Mouse (Mus musculus) A20 (cell line): ENCODE results near the gene Nr1i2.
"Not testable (repeated sequence)": the region's sequence is repeated elsewhere in the genome, so short reads cannot be mapped to it uniquely, and the experiment has no call there.

Experiments used
- DNase-seq: peaks from one replicate; pipeline ENCODE4 v3.0.0-alpha.2; 2011; ENCODE audit warnings: low read depth, low spot score

Gene Nr1i2

DNA sequence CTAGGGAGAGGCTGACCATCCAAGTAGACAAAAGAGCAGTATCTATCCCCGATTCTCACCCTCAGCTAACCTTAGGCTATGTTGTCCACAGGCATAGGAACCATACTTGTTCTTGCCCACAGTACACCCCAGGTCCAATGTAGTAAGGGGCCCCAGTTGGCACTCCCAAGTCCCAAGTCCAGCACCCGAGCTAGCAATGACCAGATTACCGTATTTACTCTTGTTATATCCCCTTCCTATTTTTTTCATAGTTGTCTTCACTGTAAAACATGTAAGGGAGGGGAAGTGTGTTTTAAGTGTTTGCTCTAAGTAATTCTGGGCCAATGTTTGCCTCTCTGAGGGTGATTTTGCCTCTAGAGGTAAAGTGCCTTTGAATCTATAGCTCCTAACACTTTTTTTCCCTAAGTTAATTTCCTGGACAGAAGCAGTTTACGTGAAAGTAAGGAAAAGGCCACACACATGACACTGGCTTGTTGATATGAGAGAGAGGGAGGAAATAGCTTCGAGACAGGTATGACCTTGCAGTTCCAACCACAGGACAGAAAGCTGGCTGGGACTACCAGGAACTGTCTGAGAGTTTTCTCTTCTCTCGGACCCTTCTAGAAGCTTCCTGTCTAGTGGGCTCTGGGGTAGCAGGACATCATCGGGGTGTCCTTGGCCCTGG is at the start of gene Nr1i2:
TSS of gene Nr1i2 (minus strand) at position 140 of the 664 bp plus-strand sequence.
- DNase-seq = no peak

DNA sequence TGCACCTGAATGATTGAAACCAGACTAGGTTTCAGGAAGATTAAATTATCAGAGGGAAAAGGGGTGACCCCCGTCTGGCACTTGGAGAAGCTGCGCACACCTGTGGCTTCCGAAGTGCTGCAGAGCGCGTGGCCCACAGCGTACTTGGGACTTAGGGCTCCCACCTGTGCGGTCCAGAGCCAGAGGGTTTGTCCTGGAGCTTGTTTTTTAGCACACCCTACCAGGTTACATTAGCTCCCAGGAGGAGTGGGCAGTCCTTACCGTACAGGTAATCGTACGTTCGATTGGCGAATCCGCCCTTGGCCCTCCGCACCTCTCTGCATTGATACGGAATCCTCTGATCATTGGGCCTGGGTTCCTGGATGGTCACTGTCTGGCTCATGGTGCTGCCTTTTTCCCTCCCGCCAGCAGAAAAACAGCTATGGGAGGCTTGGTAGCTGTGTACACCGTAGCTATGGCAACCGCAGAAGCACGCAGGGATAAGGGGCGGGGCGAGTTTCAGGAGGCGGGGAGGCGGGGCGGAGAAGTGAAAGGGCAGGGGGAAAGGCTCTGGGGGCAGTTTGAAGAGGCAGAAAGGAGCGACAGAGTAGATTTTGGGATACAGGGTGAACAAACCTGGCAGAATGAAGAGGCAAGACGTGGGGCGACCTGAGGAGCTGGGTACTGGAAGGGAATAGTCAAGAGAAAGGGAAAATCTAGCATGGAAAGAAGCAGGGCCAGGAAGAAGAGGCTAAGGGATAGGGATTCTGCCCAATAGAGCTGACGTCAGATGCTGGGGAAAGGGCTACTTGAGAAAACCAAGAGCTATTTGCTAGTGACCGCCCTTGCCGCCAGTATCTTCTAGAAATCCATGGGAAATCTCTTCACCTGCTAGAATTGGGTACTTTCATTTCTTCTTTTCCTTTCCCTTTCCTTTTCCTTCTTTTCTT is 47.0 kb upstream of the Nr1i2 start, which contains the start of gene Maats1:
TSS of gene Maats1 (minus strand) at position 748 of the 929 bp plus-strand sequence.
- no peak for DNase-seq

DNA sequence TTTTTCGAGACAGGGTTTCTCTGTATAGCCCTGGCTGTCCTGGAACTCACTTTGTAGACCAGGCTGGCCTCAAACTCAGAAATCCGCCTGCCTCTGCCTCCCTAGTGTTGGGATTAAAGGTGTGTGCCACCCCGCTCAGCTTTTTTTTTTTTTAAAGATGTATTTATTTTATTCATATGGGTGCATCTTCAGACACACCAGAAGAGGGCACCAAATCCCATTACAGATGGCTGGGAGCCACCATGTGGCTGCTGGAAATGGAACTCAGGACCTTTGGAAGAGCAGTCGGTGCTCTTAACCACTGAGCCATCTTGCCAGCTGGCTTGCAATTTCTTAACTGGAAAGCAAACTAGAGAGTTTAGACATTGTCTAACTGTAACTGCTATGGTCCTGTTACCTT is 43.5 kb upstream of the Nr1i2 start:
- DNase-seq = not testable (repeated sequence)

DNA sequence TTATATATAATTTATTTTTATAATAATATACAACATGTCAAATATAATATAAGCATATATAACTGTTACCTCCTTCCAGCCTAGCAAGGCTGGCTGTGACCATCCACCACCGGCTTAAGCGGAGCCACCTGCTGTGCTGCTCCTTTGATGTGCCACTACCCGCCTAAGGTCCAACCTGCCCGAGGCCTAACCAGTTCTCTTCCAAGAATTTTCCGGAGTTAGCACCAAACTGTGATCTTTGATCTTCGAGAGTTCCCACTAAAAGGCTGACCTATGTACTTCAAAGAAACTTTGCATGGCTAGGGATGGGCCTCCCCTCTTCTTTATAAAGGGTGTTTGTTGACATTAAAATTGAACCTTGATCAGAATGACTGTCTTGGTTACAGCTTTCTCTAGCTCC is 39.8 kb upstream of the Nr1i2 start:
- no peak for DNase-seq

DNA sequence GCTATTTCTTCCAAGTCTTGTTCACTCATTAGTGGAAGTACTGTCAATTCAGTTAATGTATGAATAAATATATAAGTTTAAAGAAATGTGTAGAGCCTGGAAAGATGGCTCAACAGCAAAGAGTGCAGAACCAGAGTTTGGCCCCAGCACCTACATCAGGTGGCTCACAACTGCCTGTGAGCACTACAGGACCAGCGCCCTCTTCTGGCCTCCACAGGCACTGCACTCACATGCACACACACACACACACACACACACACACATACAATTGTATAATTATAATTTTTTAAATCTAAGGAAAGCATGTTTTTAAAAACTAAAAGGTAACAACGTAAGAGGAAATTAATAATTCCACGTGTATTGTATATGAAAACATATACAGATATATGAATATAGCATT is 34.7 kb upstream of the Nr1i2 start:
- no peak for DNase-seq

DNA sequence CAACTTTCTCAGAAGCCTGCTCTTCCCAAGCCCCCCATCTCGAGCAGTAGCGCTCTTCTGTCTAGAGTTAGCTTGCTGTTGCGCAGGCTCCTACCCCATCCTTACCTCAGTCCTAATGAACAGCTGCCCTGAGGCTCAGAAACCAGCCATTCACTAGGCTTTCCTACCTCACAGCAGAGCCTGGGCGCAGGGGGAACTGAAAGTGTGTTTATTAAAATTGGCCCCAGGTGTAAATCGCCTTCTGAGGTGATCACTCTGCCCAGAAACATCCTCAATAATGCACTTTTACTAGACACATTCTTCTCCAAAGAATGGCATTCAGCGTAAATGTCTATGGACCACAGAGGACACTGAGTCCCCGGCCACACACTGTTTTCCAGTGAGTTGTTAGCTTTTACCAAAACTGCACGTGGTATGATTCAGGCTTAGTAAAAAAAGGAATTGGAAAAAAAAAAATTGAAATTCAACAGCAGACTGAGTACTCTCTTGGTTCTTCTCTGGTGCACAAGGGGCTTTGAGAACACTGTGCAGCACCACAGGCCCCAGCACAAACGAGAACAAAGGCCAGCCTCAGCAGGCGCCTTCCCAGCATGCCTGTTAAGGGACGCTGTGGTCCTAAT is 32.3 kb upstream of the Nr1i2 start:
- peak; percentile 84 for DNase-seq

DNA sequence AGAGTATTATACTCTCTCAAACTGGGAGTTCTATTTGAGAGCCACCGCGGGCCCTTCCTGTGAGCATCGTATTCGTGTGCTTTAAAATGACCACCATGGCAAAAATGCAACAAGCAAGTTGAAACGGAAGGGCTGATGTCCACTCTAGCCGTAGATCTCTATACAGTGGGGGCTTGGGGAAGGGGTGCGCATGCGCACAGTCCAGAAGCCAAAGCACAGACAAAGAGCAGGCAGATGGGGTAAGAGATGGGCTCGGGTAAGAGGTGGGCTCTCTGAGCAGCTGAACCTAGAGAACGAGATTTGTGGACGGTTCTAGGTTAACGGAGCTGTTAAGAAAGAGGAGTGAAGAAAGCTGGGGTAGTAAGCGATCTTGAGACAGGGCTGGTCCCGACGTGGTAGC is 29.7 kb upstream of the Nr1i2 start:
- no peak for DNase-seq

DNA sequence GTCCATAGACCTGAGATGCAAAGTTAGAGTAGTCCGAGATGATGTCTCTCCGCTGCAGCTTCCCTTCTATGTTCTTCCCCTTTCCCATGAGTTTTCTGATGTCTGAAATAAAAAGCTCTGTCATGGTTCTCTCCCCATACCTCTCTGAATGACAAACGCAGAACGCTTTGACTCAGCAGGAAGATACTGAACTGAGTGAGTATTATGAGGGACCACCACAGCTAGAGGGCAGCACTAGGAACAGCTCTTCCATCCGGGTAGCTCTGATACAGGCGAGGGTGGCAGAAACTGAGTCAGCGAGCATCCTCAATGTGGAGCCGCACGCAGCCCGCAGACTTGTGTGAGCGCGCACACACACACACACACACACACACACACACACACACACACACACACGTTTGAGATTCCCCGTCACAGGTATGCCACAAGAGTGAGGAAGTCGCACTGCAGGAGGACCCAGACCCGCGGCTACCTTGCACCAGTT is 26.9 kb upstream of the Nr1i2 start:
- peak; percentile 75 for DNase-seq

DNA sequence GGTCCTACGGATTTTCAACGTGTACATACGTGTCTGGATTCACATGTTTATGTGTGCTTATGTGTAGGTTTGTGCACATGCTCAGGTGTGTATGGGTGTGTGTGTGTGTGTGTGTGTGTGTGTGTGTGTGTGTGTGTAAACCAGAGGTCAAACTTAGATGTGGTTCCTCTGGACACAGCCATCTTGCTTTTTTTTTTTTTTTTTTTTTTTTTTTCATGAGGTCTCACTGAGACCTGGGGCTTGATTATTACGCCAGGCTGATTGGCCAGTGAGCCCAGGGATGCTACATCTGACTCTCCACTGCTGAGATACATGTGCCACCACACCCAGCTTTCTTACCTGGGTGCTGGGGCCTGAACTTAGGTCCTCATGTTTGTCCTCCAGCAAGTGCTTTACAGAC is 24.5 kb upstream of the Nr1i2 start:
- DNase-seq = no peak

DNA sequence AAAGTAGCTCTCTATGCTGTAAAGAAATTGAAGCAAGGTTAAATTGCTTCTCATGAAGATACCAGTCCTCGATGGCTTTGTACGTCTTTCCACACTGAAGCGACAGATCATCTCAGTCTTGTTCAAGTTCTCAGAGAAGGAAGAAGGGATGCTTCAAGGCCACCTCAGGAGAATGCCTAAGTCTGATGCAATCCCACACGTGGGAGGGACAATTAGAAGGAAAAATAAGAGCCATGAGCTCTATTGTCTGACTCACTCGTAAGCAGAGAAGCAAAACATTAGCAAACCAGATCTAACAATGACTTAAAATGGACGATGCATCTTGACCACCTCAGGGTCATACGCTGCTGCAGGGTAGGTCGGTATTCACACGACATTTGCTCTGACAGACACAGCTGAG is 23.9 kb upstream of the Nr1i2 start:
- DNase-seq = no peak

DNA sequence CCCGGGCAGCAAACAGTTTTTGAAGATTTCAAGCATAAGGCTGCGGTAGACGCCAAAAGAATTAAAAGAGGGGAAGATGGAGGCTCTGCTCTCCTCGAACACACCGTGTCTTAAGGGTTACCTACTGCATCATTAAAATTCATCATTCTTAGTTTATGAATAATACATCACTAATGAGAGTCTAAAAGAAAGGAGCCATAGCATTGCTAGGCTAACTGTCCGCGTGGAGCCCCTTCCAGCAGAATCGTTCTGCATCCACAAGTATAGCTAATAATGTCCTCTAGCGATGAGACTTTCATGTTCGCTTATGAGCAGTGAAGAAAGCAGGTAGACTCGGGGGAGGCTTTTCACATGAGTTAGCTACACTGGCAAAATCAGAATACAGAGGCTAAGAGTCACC is 13.6 kb upstream of the Nr1i2 start:
- no peak for DNase-seq

DNA sequence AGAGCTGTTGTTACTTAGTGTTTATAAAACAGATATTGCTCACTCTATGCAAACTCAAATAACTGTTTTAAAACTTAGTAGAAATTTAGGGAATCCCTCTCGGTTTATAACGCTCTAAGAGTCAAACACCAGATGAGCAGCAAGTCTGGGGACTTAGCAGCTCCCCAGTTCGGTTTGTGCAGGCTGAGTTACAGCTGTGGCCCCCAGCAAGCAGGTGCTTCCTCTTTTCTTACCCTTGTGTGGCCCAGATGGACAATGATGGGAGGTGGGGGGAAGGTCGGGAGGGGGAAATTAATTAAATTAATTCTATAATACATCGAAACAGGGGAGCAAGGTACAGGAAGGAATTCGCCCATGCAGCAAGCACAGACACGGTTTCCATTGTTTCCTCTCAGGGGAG is 13.0 kb upstream of the Nr1i2 start:
- DNase-seq = peak; percentile 78

DNA sequence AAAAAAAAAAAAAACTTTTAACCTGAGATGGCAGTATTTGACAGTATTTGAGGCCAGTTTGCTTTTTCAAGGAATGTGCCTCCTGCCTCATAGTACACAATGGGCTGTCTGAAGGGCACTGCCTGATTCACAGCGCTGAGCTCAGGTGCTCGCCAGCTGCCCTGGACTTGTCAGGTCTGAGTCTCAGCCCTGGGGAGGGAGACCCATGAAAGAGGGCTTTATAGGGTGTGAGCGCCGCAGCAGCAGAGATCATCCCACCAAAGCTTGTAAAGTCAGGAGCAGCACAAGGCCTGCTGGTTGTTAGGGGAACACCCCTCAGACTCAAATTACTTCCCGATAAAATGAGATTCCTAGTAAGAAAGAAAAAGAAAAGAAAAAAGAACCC is 12.6 kb upstream of the Nr1i2 start:
- DNase-seq = peak; percentile 52

DNA sequence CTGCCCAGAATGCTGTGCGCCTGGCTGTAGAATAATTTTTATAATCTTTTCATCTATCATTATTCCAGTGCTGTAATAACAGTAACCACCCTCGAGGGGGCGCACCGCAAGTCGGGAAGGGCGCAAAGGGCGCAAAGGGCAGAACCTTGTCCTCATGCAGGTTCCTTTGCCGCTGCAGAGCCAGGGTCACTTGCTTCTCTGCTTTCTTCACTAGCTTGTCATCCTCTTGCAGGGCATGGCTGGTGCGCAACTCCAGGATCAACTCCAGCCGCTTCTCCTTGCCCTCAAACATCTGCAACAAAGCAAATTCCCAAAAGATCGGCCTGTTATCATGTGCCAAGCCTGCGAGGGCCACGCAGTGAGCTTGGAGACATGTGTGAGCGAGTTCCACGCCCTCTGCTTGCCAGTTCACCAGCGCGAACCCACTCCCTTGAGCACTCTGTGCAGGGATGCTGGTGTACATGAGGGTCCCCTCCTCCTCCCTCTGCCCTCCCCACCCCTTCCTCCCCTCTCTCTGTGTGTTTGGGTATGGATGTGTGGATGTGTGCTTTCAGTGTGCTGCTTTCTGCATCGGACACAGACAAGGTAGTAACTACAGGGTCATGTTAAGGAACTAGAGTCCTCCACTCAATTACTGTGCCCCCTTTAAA is 12.1 kb upstream of the Nr1i2 start:
- peak; percentile 54 for DNase-seq

DNA sequence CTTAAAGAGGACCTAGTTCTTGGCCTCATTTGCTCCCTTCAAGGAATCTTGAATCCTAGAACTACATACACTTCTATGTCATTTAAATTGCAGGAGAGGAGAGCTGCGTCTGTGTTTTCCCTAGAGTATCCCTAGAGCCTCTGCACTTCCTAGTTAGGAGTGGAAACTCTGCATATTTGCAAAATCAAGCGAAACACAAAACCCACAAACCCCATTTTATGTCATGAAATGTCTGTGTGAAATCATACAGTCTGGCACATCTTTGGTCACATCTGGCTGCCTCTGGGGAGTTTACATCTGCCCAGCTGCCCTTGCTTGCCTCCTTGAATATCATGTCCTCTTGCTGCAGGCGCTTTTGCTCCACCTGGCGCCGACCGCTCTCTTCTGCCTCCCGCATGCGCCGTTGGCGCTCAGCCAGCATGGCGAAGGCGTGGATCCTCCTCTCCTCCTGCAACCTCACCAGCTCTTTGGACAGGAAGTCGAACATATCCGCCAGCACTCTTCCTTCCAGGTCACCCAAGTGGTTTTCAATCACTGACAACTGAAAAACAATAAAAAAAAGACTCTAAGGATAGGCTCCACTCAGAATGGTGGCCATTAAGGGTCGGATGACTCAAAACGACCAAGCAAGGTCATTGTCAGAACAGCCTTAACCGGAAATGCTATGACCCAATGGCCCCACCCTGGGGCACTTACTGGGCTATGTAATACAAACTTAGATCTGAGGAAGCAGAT is 10.0 kb upstream of the Nr1i2 start:
- peak; percentile 90 for DNase-seq

DNA sequence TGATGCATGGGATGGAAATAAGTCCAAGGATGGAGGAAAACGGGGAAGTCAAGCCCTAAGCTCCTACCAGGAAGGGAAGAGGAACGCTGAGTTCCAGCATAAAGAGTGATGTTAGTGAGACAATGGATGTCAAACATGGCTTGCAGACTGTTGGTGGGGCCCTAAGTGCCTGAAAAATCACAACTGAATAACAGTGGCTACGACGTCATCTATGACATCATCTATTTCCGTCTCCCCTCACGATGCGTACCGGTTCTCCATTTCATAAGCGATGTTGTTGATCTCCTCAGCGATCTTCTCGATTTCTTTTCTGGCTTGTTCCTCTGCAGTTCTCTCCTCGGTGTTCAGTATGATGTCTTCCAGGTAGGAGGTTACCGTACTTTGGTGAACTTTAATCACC is 7.7 kb upstream of the Nr1i2 start:
- no peak for DNase-seq

DNA sequence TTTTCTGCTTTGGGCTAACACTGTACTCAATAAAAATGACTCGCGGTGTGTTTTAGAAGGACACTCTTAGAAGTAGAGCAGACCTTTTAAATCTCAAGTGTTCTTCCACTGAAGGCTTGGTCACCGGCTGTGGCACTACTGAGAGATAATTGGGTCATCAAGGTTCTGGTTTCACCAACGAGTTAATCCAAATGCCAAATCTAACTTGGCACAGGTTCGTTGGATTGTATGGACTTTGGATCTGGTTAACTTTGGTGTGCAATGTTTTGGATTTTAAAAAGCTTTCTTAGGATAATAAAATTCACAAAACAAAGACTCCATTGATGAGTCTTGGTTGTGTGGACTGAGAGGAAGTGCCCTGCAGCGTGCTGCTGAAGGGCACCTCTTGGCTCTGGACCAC is 3.8 kb upstream of the Nr1i2 start:
- DNase-seq = no peak

DNA sequence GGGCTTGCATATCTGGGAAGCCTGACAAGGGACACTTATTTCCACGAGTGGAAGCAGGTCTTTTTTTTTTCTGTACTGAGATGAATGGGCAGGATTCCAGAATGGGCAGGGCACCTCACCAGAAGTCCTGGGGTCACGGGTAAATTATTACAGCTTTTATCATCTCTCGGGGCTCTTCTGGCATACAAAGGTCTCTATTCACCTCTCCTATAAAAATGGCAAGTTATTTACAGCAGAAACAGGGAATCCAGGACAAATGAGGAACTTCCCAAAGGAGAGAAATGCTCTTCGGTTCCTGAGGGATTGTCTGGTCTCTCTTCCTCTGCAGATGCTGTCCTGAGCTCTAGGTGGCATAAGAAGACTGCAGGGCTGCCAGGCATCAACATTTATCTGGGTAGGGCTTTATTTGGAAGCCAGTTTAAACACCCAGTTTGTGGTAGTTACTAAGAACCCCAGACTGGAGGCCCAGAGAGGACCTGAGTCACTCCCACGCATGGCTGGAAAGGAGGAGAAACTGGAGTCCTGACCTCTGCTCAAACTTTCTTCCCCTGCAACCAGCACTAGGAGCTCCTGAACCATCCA is 816 bp upstream of the Nr1i2 start:
- peak; percentile 16 for DNase-seq

DNA sequence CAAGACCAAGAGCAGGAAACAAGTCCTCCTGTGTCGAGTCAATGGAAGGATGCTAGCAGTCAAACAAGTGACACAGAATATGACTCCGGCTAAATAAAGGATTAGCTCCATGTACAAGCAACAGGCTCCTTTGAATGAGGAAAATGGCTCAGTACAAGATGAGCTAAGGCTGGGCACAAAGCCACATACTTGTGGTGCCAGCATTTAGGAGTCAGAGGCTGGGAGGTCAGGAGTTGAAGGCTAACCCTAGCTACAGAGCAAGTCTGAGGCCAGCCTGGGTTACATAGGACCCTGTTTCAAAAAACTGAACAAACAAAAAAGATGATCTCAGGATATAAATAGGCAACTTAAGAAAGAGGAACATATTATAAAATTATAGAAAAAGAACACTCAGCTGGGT is 4.5 kb downstream of the Nr1i2 start:
- DNase-seq = no peak

DNA sequence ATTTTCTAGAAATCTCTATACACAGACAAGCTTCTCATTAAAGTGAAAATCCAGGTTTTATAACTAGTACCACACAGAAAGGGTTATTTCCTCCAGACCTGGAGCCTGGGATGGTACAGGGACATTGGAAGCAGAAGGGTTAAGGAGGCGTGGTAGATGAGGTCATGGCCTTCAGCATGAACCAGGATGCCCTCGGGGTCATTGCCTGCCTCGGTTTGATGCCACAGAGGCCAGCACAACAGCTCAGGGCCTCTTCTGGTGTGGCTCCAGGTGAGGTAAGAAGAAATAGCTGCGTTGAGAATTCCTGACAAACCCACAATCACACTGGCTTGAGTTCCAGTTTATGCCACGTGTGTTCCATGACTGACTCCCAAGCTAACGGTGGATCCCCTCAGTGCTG is 5.8 kb downstream of the Nr1i2 start:
- DNase-seq = no peak

DNA sequence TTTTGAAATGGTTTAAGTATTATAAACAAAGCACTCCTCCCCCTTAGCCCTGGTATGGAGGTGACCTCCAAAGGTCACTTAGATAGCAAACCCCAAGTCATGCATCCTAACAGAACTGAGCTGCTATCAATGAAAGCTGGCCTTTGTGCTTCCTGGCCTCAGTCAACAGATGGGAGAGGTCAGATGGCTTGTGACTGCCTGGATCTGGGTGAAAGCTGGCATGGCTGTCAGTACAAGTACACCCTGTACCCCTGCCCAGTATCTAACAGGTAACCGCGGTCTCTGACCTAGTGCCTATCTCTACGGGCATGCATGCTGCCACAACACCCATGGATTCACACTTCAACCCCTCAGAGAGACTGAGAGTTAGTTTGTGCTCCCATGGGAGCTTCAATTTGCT is 6.9 kb downstream of the Nr1i2 start:
- no peak for DNase-seq
